Mouse (Mus musculus) forebrain, embryonic 11.5 days (tissue): Measurements from ENCODE around the gene Cap2. TPM values are rescaled to one million over a fixed set of nuclear protein-coding genes. Genes with fewer than 3 reads are reported as not detected.

Source experiments
- ATAC-seq: fragments of 200-750 bp; cut with Nextera tagmentation; replicated peaks from 2 replicates; pipeline ENCODE4 v1.8.0; 2017; ENCODE audit warnings: moderate TSS enrichment; ENCODE audit not compliant: low FRiP score
- DNase-seq: peaks from one replicate; pipeline ENCODE4 v3.0.0-alpha.2; 2017; ENCODE audit warnings: low spot score
- H3K27ac ChIP-seq: fragments of 300-500 bp; sonication (generic); 2 replicates; pipeline ENCODE4 v1.5.1; 2014; ENCODE audit warnings: low read depth, low read length
- H3K27me3 ChIP-seq: fragments of 300-500 bp; sonication (generic); 2 replicates; pipeline ENCODE4 v1.6.1; 2014; ENCODE audit warnings: mild to moderate bottlenecking, low read length, mixed read lengths; ENCODE audit not compliant: control insufficient read depth, insufficient read depth
- H3K36me3 ChIP-seq: fragments of 300-500 bp; sonication (generic); 2 replicates; pipeline ENCODE4 v1.6.1; 2014; ENCODE audit warnings: mild to moderate bottlenecking, low read length, moderate library complexity, mixed read lengths; ENCODE audit not compliant: control insufficient read depth, insufficient read depth
- H3K4me1 ChIP-seq: fragments of 300-500 bp; sonication (generic); replicated peaks from 2 replicates; pipeline ENCODE4 v1.6.1; 2014; ENCODE audit warnings: low read length, mixed read lengths; ENCODE audit not compliant: control insufficient read depth, insufficient read depth
- H3K4me2 ChIP-seq: fragments of 300-500 bp; sonication (generic); 2 replicates; pipeline ENCODE4 v1.6.1; 2014; ENCODE audit warnings: low read depth, mild to moderate bottlenecking, low read length, moderate library complexity, mixed read lengths; ENCODE audit not compliant: severe bottlenecking
- H3K4me3 ChIP-seq: fragments of 300-500 bp; sonication (generic); 2 replicates; pipeline ENCODE4 v1.5.1; 2014; ENCODE audit warnings: low read depth, low read length
- H3K9ac ChIP-seq: fragments of 300-500 bp; sonication (generic); 2 replicates; pipeline ENCODE4 v1.6.1; 2014; ENCODE audit warnings: low read length
- H3K9me3 ChIP-seq: fragments of 300-500 bp; sonication (generic); 2 replicates; pipeline ENCODE4 v1.6.1; 2016; ENCODE audit warnings: low read length, mixed read lengths; ENCODE audit not compliant: control insufficient read depth
- WGBS: fragments of 180-500 bp; shearing (Covaris S2); extraction: QIAGEN DNeasy Blood & Tissue Kit; methylation state at CpG from one replicate; pipeline ENCODE4 v1.1.7; 2014; 5-methylcytosine and 5-hydroxymethylcytosine counted together
- polyA plus RNA-seq: library from polyadenylated mRNA; unstranded; fragments of >200 nt; fragmentation: Nextera tagmentation; extraction: Ambion mirVana; gene quantifications from 2 replicates; pipeline ENCODE4 v1.2.1, GENCODE M21; 2014

Gene Cap2
- polyA plus RNA-seq, 1 experiment from 2014 or later: 8.3 TPM

GRCm38 (mm10) chr13:46634133-46634488, 132.5 kb downstream of the Cap2 start:
- Histone ChIP-seq H3K4me3 (peak overlapping the region; percentile 12; the same call in 1 of the 2 replicates), H3K4me2 (peak overlapping the region; percentile 51), H3K36me3 (no peaks in the 10 kb centered on the region), H3K27ac (peak overlapping the region; percentile 91), H3K9ac (peak overlapping the region; percentile 53), H3K9me3 (no peaks in the 10 kb centered on the region), H3K4me1 (peaks cover 10% of the 10 kb centered on the region; the same call in 1 of the 2 replicates), H3K27me3 (no peaks in the 10 kb centered on the region)
- DNase-seq (peak; percentile 67), ATAC-seq (peak; percentile 88)
- 28% methylated on average over 6 of the region's 6 CpGs for WGBS

GRCm38 (mm10) chr13:46640608-46641468, 139.2 kb downstream of the Cap2 start:
- no peaks in the 10 kb centered on the region for H3K36me3 ChIP-seq
- H3K9ac ChIP-seq: no peak overlapping the region
- no peak overlapping the region for H3K4me2 ChIP-seq
- whole genome bisulfite sequencing: 90% methylated on average over 10 of the region's 10 CpGs
- H3K4me3 ChIP-seq: no peak overlapping the region
- ATAC-seq: no peak
- H3K9me3 ChIP-seq: peaks cover 6% of the 10 kb centered on the region
- DNase-seq: no peak
- no peaks in the 10 kb centered on the region for H3K27me3 ChIP-seq
- no peak overlapping the region for H3K27ac ChIP-seq
- no peaks in the 10 kb centered on the region for H3K4me1 ChIP-seq

GRCm38 (mm10) chr13:46642318-46642717, 140.7 kb downstream of the Cap2 start:
- Histone ChIP-seq H3K27ac (no peak overlapping the region), H3K9me3 (peaks cover 6% of the 10 kb centered on the region), H3K9ac (no peak overlapping the region), H3K27me3 (no peaks in the 10 kb centered on the region), H3K36me3 (no peaks in the 10 kb centered on the region), H3K4me3 (no peak overlapping the region), H3K4me1 (no peaks in the 10 kb centered on the region), H3K4me2 (no peak overlapping the region)
- DNase-seq: no peak
- 82% methylated on average over 4 of the region's 4 CpGs for WGBS
- ATAC-seq: no peak

GRCm38 (mm10) chr13:46644175-46644574, 142.5 kb downstream of the Cap2 start:
- 81% methylated on average over 6 of the region's 6 CpGs for WGBS
- Histone ChIP-seq H3K27me3 (no peaks in the 10 kb centered on the region), H3K4me1 (no peaks in the 10 kb centered on the region), H3K9ac (no peak overlapping the region), H3K4me2 (no peak overlapping the region), H3K4me3 (no peak overlapping the region), H3K27ac (no peak overlapping the region), H3K36me3 (no peaks in the 10 kb centered on the region), H3K9me3 (peaks cover 6% of the 10 kb centered on the region)
- ATAC-seq (no peak), DNase-seq (no peak)

- Histone ChIP-seq H3K36me3 (no peaks in the 10 kb centered on the region), H3K27ac (no peak overlapping the region), H3K9me3 (peaks cover 6% of the 10 kb centered on the region), H3K4me3 (no peak overlapping the region), H3K4me2 (no peak overlapping the region), H3K27me3 (no peaks in the 10 kb centered on the region), H3K4me1 (no peaks in the 10 kb centered on the region), H3K9ac (no peak overlapping the region)
- 74% methylated on average over 6 of the region's 6 CpGs for whole genome bisulfite sequencing
- ATAC-seq (no peak), DNase-seq (no peak)
These were observed 143.8 kb downstream of the Cap2 start for GRCm38 (mm10) chr13:46645476-46645875.

- no peaks in the 10 kb centered on the region for H3K36me3 ChIP-seq
- H3K9ac ChIP-seq: no peak overlapping the region
- 94% methylated on average over 7 of the region's 7 CpGs for WGBS
- no peaks in the 10 kb centered on the region for H3K9me3 ChIP-seq
- no peaks in the 10 kb centered on the region for H3K4me1 ChIP-seq
- no peak overlapping the region for H3K27ac ChIP-seq
- H3K4me3 ChIP-seq: no peak overlapping the region
- no peaks in the 10 kb centered on the region for H3K27me3 ChIP-seq
- DNase-seq (no peak), ATAC-seq (no peak)
- H3K4me2 ChIP-seq: no peak overlapping the region
These were observed 150.2 kb downstream of the Cap2 start for GRCm38 (mm10) chr13:46651853-46652252.

GRCm38 (mm10) chr13:46652671-46653070, 151.0 kb downstream of the Cap2 start:
- Histone ChIP-seq H3K9me3 (no peaks in the 10 kb centered on the region), H3K36me3 (no peaks in the 10 kb centered on the region), H3K4me2 (no peak overlapping the region), H3K9ac (no peak overlapping the region), H3K4me3 (no peak overlapping the region), H3K4me1 (no peaks in the 10 kb centered on the region), H3K27ac (no peak overlapping the region), H3K27me3 (no peaks in the 10 kb centered on the region)
- 89% methylated on average over 7 of the region's 7 CpGs for WGBS
- DNase-seq (no peak), ATAC-seq (no peak)

GRCm38 (mm10) chr13:46653671-46654070, 152.0 kb downstream of the Cap2 start:
- ATAC-seq: no peak

GRCm38 (mm10) chr13:46654566-46654965, 152.9 kb downstream of the Cap2 start:
- DNase-seq (no peak), ATAC-seq (no peak)
- H3K4me3 ChIP-seq: no peak overlapping the region
- WGBS: 71% methylated on average over 5 of the region's 5 CpGs
- H3K4me1 ChIP-seq: no peaks in the 10 kb centered on the region
- no peak overlapping the region for H3K4me2 ChIP-seq
- H3K36me3 ChIP-seq: no peaks in the 10 kb centered on the region
- H3K27ac ChIP-seq: no peak overlapping the region
- H3K9me3 ChIP-seq: no peaks in the 10 kb centered on the region
- H3K9ac ChIP-seq: no peak overlapping the region
- H3K27me3 ChIP-seq: no peaks in the 10 kb centered on the region

More at GRCm38 (mm10) chr13:46653671-46654070, 152.0 kb downstream of the Cap2 start:
- H3K9ac ChIP-seq: no peak overlapping the region
- no peaks in the 10 kb centered on the region for H3K4me1 ChIP-seq
- no peaks in the 10 kb centered on the region for H3K27me3 ChIP-seq
- DNase-seq: no peak
- no peak overlapping the region for H3K27ac ChIP-seq
- H3K4me2 ChIP-seq: no peak overlapping the region
- no peak overlapping the region for H3K4me3 ChIP-seq
- H3K9me3 ChIP-seq: no peaks in the 10 kb centered on the region
- WGBS: 73% methylated on average over 4 of the region's 4 CpGs
- no peaks in the 10 kb centered on the region for H3K36me3 ChIP-seq
